Mouse (Mus musculus): ENCODE measurements around the gene Rps6ka2.

The Rps6ka2 gene

DNA sequence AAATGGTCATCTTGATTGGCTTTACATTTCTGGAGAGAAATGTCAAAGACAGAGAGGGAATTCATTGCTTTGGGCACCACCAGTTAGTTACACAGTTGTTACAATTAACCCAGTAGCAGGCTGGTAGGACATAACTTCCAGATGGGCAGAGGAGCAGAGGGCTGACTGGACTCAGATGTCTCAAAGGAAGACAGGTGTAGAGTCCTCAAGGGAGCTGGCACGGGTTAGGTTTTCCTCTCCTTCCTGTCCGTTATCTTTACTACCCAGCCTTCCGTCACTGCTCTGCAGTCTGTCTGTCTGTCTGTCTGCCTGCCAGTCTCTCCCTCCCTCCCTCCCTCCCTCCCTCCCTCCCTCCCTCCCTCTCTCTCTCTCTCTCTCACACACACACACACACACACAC lies 52.3 kb downstream of the Rps6ka2 start:
- no peak for DNase-seq

DNA sequence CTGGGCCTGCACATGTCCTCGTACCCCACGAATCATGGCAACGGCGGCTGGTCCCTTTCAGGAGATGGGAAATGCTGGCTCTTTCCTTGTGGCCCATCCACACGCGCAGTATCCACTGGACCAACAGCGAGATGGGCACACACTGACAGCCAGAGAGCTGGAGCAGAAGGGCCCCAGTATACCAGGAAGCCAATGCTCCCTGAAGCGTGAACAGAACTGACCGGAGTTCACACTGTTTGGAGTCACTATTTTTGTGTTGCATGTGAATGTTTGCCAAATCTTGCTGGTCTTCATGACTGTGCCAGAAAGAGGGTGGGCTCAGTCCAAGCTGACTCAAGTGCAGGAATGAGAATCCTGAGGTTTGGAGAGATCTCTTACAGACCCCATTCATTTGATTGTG lies 58.6 kb downstream of the Rps6ka2 start:
- no peak for DNase-seq

DNA sequence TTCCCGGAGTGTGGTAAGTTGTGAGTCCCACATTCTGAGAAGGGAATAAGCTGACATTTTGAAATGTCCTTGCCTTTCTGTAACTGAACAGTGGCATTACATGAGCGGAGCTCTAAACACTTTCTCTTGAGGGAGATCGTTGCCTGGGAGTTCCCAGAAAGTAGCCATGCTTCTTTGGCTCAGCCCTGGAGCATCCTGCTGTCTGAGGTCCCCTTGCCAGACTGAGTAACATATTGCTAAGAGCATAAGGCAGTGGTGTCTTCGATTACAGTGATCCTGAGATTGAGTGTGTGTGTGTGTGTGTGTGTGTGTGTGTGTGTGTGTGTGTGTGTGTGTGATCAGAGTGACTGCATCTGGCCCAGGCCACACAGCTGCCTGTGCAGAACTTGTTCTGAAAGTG lies 61.4 kb downstream of the Rps6ka2 start:
- DNase-seq = no peak

DNA sequence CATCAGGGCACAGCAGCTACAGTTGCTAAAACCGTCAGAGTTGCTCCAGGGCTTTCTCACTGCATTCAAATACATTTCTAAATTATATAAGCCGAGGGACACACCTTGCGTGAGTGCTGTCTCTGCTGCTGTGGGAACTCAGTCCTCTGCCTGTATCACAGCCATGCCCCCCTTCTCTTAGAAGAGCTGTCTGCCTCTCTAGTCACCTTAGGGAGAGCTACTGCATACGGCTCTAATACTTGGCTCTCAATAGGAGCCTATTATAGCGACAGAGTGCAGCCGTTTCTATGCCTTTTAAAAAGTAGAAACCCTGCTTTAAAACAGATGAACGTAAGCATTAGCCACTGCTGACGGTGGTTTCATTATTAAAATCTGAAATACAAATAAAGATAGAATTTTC lies 61.9 kb downstream of the Rps6ka2 start:
- DNase-seq = no peak

DNA sequence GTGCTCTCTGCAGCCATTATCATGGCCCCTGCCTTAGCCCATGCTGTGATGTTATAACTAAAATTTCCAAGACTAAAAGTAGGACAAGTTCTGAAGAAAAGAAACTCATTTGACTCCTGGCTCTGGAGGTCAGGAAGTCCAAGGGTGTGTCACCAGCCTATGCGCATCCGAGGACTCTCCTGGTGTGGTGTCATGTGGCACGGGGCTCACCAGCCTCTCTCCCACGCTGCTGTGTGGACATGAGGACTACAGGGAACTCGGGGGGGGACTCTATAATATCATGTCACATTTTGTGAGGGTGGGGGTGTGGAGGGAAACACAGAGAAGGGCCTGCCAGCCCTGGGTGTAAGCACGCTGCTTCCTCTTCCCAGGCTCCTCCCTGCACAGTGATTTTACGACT lies 62.5 kb downstream of the Rps6ka2 start:
- DNase-seq = no peak

DNA sequence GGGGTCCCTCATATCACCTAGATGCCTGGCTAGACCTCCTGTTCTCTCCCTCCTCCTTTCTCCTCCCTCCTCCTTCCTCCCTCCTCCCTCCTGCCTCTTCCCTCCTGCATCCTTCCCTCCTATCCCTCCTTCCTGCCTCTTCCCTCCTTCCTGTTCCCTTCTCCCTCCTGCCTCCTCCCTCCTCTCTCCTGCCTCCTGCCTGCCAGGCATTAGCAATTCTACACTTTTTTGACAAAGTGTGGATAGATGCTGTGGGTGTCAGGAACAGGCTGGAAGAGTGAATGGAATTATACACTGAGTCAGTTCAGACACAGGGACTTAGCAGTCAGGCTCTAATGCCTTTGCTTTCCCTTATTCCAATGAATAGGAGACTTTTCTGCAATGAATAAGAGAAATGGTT lies 63.3 kb downstream of the Rps6ka2 start:
- no peak for DNase-seq

DNA sequence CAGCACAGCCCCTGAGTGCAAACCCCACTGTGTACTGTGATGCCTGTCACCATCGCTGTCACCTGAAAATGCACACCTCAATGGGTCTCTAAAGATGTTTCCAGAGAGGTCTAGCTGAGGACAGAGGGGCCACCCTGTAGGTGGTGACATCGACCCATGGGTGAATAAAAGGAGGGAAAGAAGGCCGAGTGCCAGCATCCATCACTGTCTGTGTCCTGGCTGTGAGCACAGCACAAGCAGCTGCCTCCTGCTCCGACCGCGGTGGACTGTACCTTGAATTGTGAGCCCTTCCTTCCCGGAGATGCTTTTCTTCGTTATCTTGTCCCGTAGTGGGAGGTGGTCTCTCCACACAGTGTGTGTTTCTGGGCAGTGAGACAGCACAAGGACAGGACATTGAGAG lies 67.8 kb downstream of the Rps6ka2 start:
- no peak for DNase-seq

DNA sequence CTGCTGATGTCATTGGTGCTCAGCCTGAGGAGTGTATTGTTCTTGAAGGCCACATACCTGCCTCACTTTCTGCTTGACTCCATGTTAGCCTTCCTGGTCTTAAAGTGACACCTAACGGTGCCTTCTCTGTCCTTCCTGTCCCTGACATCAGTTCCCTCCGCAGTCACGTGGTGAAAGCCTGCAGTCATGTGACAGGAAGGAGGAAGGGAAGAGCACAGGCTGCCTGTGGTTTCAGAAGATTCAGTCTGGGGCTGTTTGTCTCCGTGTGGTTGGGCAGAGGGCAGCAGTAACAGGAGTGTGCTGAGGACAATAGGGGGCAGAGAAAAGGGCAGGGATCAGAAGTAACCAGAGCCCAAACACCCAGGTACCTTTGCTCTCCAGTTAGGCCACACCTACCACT lies 68.9 kb downstream of the Rps6ka2 start:
- no peak for DNase-seq

DNA sequence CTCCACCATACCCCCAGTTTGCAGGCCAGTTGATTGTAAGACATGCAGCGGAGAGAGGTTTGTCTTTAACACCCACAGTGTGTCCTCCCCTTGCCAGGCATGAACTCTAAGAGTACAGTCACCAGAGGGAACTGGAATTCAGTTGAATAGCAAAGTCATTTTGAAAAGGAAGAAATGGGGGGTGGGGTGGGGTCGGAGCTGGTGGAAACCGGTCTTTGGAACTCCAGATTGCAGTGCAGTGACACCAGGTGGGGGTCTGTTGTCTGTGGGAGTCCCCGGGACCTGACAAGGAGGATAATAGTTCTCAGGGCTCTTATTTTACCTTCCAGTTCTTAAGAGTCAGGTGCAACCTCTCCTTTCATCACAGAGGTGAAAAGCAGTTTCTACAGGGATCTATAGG lies 70.6 kb downstream of the Rps6ka2 start:
- no peak for DNase-seq

DNA sequence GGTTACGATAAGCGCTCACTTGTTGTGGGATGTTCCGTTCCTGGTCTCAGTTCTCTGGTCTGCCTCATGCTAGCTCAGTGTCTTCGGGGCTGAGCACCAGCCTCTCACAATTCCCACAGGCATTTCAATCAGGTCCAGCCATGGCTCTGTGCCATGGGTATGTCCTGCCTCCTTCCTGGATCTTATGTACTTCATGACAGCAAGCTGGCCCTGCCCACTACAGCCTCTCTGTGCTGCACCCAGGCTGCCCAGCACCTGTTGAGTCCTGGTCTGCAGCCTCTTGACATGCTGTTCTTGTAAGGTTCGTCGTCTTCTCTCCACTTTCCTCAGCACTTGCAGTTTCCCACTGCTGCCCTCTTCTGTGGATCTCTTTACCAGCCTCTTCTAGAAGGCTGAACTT lies 75.2 kb downstream of the Rps6ka2 start:
- DNase-seq = no peak

DNA sequence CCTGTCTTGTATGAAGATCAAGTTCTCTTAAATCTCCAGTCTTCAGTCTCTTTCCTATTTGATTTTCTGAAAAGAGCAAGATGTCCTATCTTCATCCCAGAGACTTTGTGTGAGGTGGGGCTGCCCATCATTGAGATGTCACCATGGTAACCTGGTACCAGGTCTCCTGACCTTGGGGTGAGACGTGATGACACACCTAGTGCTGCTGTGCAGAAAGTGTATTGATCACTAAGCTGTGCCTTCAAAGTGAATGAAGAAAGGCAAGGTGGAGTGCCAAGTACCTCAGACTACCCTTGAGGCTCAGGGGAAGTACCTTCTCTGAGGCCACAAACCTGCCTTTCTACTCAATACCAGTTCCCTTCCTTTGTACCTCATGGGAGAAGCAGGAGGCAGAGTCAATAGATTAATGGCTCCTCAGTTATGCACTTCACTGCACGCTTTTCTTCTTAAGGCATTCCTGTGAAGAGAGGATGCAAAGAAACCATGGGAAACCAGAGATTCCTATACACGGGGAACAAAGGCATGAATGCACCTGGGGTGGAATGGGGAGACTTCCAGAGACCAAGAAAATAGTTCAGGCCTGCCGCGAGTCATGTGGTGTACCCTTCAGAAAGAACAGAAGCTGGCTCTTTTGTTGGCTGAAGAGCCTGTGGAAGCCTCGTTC lies 77.1 kb downstream of the Rps6ka2 start:
- DNase-seq = no peak

DNA sequence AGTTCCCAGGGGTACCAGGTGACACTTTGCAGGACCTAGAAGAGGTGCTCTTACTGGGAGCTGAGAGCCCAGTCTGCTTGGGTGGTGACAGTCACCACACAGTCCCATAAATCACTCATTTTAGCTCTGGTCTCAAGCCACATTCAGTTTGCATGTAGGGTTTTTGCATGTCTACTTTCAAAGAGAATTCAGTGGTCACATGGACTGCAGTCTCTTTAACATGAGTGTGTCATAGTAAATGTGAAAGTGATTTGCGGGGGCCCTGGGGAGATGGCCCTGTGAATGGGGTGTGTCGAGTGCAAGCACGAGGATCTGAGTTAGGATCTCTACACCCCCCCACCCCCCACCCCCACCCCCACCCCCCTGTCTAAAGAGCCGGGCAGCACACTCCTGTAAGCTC lies 80.5 kb downstream of the Rps6ka2 start:
- no peak for DNase-seq

DNA sequence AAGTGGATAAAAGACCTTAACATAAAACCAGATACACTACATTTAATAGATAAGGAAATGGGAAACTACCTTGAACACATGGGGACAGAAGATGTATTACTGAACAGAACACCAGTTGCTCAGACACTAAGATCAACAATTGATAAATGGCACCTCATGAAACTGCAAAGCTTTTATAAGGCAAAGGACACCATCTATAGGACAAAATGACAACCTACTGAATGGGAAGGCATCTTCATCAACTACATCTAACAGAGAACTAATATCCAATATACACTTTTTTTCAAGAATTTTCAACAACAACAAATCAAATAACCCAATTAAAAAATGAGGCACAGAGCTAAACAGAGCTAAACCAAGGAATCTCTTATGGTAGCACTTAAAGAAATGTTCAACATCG lies 87.3 kb downstream of the Rps6ka2 start:
- DNase-seq = no peak

DNA sequence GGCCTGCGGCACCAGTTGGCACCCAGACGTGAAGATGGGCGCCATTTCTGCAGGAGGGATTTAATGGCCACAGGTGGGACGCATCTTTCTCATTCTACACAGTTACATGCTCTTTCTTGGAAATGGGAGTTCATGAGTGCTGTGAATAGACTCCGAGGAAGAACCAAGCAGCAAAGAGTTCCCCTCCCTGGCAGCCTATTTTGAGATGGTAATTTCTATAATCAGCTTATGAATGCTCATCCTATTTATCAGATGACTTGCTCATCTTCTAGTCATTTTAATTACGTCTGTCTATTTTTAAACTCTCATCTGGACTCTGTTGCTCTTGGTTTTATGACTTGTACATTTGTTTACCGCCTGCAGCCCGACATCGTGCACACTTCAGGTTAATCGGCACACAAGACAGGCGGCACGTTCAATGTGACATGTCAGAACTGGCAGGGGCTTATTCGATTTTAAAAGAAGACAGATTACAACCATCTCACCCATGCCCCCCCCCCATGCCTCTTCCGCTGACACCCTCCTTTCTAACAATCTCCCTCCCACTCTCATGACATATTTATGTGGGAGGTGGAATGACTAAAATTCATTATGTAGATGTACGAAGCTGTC lies 88.9 kb downstream of the Rps6ka2 start:
- DNase-seq = no peak

DNA sequence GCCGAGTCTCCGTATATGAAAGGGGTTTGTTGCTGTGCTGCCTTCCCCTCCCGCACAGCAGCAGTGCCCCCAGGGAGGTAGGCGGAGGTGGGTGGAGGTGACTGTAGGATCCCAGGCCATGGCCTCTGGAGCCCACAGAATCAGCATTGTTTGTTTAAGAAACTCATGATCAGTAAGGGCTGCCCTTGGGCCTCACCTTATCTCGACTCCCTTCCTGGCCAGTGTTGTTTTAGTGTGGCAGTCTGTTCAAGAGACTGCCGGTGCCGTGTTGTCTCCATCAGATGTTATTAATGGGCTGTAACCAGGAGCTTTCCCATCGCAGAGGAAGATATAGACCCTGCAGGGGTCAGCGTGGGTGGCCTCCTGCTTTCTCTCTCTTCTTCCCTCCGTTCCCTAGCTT lies 90.4 kb downstream of the Rps6ka2 start:
- DNase-seq = no peak

DNA sequence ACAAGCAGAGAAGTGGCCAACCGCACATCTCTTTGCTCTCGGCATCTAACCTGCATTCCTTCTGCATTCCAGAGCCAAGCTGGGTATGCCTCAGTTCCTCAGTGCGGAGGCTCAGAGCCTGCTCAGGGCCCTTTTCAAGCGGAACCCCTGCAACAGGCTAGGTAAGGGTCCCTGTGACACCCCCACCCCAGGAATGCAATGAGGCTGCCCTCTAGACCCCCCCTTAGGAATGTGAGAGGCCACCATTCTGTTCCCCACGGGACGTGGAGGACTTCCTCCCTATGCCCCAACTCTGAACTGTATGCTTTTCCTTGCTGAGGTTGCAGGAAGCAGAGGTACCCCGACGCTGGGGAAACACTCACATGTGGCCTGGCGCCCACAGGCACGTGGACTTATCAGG lies 92.1 kb downstream of the Rps6ka2 start:
- DNase-seq = no peak

DNA sequence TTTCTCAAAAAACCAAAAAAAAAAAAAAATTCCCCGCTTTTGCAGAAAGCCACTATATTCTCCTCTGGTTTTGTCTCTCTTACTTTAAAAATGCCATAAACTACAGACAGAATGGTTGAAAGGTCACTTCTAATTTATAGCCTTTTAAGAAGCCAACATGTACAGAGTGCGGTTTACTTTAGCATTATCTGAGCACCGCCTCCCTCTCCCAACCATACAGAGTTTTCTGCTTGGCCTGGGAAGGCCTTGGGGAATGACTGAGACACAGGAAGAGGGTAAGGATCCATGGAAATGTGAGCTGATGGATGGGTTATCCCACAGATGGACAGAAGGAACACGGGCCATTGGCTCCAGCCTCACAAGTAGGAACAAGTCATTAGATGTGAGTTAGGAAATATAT lies 92.7 kb downstream of the Rps6ka2 start:
- DNase-seq = no peak

DNA sequence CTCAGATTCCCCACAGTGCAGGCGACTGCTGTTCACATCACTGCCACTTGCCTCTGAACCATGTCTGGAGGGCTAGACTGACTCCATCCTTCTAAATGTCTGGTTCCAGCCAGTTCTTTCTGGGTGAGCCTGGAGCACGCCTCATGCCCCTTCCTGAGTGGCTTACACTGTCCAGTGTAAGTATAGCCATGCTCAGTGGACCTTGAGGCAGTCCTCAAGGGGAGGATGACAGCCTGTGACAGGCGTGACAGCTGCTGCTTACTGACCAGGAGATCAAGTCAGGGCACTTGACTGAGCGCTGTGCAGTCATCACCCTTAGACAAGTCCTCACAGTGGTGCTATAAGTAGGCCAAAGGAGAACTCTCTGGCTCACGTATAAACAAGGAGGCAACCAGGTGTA lies 94.7 kb downstream of the Rps6ka2 start:
- DNase-seq = no peak

DNA sequence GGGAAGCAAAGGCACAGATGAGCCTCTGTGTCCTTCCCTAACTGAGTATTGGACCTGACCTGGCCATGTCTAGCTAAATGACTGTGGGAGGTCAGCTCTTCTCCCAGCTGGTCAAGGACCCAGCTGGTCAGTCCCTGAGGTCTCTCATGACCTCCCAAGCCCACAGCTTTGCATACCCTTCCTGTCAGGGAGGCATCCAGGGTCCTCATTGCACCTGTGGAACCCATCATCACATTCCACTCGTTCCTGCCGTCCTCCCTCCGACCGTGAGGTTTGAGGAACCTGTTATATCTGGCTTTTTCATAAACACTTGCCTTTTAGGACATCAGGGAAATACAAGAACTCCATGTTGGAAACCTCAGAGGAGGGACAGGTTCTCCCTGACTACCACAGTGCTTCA lies 95.4 kb downstream of the Rps6ka2 start:
- DNase-seq = no peak

DNA sequence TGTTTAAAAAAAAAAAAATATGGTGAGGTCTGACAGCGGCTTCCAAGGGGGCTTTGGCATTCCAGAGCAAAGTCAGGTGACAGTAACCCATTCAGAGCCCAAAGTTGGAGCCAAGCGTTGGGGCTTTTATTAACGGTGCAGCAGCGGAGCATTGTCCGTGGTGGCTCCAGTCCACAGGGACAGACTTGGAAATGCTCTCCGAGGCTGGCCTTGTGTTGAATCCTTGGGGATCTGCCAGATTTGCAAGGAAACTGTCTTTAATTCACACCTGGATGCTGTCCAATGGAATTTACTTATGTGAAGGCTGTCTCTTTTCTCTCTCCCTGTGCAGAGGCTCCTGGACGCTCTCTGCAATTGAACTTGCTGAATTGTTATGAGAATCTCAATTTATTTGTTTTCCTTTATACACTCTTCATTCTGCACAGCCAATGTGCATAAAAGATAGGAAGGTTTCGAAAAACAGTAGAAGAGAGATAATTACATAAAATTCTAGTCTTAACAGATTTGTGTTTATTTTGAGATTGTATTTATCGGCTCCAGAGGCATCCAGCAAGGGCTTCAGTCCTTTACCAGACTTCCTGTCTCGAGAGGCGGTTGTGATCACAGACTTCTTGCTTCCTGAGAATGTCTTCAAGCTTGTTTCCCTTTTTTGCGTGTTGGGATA lies 95.9 kb downstream of the Rps6ka2 start:
- DNase-seq = no peak

DNA sequence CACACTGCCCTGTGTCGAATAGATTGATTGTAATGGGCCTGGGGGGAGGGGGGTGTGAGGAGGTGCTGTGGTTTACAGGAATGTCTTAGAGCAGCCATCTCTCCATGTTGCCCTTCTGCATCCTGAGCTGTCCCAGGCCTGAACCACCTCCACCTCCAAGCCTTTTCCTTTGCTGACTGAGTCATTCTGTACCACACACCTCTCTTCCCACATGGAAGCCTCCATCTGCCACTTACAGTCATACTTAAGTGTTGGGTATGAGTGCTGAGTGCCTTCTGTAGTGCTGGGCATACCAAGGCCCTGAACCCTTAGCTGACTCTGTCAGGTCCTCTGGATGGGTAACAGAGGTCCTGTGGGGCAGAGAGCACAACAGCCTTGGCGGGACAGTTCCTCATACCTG lies 97.9 kb downstream of the Rps6ka2 start:
- no peak for DNase-seq

DNA sequence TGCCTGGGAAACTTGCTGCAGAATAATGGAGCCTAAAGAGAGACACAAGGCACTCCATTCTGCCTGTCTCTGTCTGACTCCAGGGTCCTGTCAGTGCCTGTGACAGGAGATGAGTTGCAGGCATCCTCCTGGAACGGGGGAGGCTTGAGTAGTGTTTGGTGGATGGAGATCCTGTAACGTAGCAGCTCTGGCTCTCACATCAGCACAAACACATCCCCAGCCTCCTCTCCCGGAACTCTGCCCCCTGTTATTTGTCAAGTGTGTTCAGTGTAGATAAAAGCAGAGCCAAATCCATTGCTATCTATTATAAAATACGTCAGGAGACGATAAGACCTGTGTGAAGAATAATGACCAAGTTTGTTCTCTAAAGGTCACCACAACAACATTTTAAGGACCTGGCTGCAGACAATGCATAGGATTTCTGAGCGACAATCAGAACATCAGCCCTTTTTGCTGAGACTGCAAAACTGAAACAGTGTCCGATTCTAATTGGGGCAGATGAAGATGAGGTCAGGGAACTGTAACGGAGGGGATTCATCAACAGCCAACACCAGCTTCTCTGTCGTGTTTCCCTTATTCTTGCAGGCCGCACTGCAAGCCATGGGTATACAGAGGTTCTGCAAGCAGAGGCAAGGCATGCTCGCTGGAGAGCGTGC lies 99.4 kb downstream of the Rps6ka2 start:
- DNase-seq = no peak

DNA sequence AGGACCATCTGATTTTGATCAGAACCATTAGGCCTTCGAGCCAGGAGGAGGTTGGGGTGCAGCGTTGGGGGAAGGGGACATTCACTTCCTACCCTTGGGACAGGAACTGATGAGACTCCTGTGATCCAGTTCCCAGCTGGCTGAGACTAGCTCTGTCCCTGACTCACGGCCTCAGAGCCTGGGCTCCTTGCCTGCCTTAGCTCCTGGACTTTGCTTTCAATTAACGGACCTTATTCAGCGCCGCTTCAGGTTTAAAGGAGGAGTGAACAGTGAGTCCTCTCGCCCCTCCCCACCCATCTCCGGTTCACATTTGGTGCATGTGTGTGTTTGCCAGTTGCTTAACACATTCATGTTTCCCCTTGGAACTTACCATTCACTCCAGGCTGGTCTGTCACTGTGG lies 100.6 kb downstream of the Rps6ka2 start:
- DNase-seq = no peak

DNA sequence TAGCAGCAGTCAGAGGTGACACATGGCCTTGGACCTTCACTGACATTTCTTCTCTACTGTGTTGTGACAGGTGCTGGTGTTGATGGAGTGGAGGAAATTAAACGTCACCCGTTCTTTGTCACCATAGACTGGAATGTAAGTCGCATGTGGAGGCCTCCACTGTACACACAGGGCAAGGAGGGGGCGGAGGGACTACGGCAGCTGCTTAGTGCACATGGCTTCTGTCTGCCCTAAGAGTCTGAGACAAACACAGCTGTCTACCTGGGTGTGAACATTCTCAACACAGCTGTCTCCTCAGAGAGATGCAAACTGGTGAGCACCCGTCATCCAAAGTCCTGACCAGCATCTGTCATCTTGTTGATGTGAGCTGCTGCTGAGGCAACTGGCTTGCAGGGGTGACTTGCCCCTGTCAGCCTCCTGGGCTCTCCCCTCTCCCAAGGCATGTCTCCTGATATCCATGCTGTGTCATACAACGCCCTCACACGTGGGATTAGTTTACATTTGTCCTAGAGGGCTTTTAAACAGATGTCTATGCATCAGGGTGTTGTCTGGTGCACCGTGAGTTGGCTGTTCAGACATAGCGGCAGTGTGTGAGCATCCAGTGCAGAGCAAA lies 101.7 kb downstream of the Rps6ka2 start:
- DNase-seq = no peak

Measured in layer of hippocampus, adult 9-11 months (tissue).